Mouse (Mus musculus): ENCODE data around the gene Slc44a1. TPM values are rescaled to one million over a fixed set of nuclear protein-coding genes. Genes with fewer than 3 reads are reported as not detected.

The Slc44a1 gene
- polyA plus RNA-seq, 1 experiment from 2014 or later = 44.1 TPM

DNA sequence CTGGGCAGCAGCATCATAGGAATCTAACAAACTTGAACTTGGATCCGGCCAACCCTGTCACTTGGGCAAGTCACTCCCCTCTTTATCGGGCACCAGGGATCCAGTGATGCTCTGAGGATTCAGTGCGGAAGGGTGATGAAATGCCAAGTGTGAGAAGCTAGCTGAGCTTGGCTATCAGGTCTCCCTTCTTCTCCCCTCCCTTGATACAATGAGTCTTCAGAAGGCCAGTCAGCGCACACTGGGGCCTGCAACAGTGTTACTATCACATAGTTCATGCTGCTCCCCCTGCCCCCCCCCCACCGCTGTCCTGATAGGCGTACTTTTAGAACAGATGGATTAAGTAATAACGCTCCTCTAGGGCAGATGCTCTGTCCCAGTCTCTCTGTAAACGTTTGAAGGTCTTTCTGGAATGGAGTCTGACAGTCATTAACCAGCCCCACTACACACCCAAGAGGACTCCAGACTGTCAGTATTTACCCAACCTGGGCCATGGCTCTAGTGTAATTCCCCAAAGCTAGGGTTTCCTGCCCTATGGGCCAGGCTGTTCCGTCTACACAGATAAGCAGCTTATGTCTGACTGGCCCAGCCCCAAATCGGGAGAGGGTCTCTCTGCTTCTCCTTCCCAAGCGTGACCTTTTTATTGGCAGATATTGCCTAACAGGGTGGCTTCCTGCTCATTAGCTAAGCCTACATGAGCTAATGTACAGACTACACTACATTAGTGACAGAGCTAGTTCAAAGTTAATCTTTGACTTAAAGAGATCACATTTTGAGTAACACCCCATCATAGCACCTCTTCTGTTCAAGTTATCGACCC, 155.2 kb downstream of the Slc44a1 start:
- 70% methylated on average over 12 of the region's 12 CpGs for WGBS
- peak; percentile 70 for ATAC-seq (replicated peaks; ENCODE audit: low FRiP score, low read depth)

GRCm38 (mm10) chr4:53596063-53596895, 156.1 kb downstream of the Slc44a1 start:
- H3K27me3 ChIP-seq (ENCODE audit: insufficient read depth, low read length) = no peaks in the 10 kb centered on the region
- H3K36me3 ChIP-seq (ENCODE audit: insufficient read depth, low read length) = no peaks in the 10 kb centered on the region
- 68% methylated on average over 15 of the region's 15 CpGs for WGBS
- H3K4me2 ChIP-seq (ENCODE audit: low read length) = no peak overlapping the region
- DNase-seq (ENCODE audit: low spot score) (no peak), ATAC-seq (replicated peaks; ENCODE audit: low FRiP score, low read depth) (peak; percentile 44; the same call in 1 of the 2 replicates)
- H3K4me1 ChIP-seq (replicated peaks; ENCODE audit: insufficient read depth, low read length) = no peaks in the 10 kb centered on the region; the same call in 1 of the 2 replicates
- TF ChIP-seq CTCF (IDR thresholded peaks at IDR 0.05; ENCODE audit: low read depth) = no peak
- no peak overlapping the region for H3K9ac ChIP-seq (ENCODE audit: low read depth, low read length)
- H3K27ac ChIP-seq = peak overlapping the region; percentile 52
- H3K4me3 ChIP-seq (replicated peaks; ENCODE audit: low read depth, low read length) = no peak overlapping the region
- H3K9me3 ChIP-seq (replicated peaks; ENCODE audit: low read length) = no peaks in the 10 kb centered on the region

More for the DNA sequence above, 155.2 kb downstream of the Slc44a1 start:
- no peak for TF ChIP-seq CTCF (IDR thresholded peaks at IDR 0.05; ENCODE audit: low read depth)
- no peak overlapping the region for H3K4me2 ChIP-seq (ENCODE audit: low read length)
- DNase-seq (ENCODE audit: low spot score) = no peak
- H3K9me3 ChIP-seq (replicated peaks; ENCODE audit: low read length) = no peaks in the 10 kb centered on the region
- no peak overlapping the region for H3K4me3 ChIP-seq (replicated peaks; ENCODE audit: low read depth, low read length)
- H3K27me3 ChIP-seq (ENCODE audit: insufficient read depth, low read length) = no peaks in the 10 kb centered on the region
- H3K36me3 ChIP-seq (ENCODE audit: insufficient read depth, low read length) = no peaks in the 10 kb centered on the region
- no peak overlapping the region for H3K9ac ChIP-seq (ENCODE audit: low read depth, low read length)
- H3K27ac ChIP-seq = peak overlapping the region; percentile 52
- H3K4me1 ChIP-seq (replicated peaks; ENCODE audit: insufficient read depth, low read length) = no peaks in the 10 kb centered on the region; the same call in 1 of the 2 replicates

DNA sequence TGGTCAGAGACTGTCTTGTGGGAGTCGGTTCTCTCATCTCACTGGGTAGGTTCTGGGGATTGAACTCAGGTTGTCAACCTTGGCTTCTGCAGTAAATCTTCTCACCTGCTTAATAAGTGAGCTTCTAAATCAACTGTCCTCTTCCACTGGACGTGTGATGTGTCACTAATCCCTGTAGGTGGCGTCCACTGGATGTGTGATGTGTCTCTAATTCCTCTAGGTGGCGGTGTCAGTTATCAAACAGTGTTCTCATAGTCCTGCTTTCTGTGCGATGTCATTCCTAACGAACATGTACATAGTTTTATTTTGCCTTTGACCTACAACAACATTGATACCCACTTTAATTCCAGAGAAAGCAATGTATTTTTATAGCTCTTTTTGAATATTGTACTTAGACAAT, 160.2 kb downstream of the Slc44a1 start:
- WGBS = 36% methylated on average over 6 of the region's 6 CpGs
- no peak overlapping the region for H3K4me2 ChIP-seq (ENCODE audit: low read length)
- H3K27me3 ChIP-seq (ENCODE audit: insufficient read depth, low read length) = no peaks in the 10 kb centered on the region
- TF ChIP-seq CTCF (IDR thresholded peaks at IDR 0.05; ENCODE audit: low read depth) = peak; percentile 95
- no peaks in the 10 kb centered on the region; the same call in 1 of the 2 replicates for H3K4me1 ChIP-seq (replicated peaks; ENCODE audit: insufficient read depth, low read length)
- ATAC-seq (replicated peaks; ENCODE audit: low FRiP score, low read depth) = no peak
- DNase-seq (ENCODE audit: low spot score) = peak; percentile 81
- H3K9ac ChIP-seq (ENCODE audit: low read depth, low read length) = no peak overlapping the region
- H3K27ac ChIP-seq = no peak overlapping the region
- H3K36me3 ChIP-seq (ENCODE audit: insufficient read depth, low read length) = no peaks in the 10 kb centered on the region
- H3K9me3 ChIP-seq (replicated peaks; ENCODE audit: low read length) = no peaks in the 10 kb centered on the region
- no peak overlapping the region for H3K4me3 ChIP-seq (replicated peaks; ENCODE audit: low read depth, low read length)

- no peak overlapping the region for H3K4me3 ChIP-seq (replicated peaks; ENCODE audit: low read depth, low read length)
- ATAC-seq (replicated peaks; ENCODE audit: low FRiP score, low read depth) (no peak), DNase-seq (ENCODE audit: low spot score) (no peak)
- H3K9ac ChIP-seq (ENCODE audit: low read depth, low read length) = no peak overlapping the region
- no peak overlapping the region for H3K27ac ChIP-seq
- H3K4me2 ChIP-seq (ENCODE audit: low read length) = no peak overlapping the region
- WGBS = 85% methylated on average over 5 of the region's 5 CpGs
- TF ChIP-seq CTCF (IDR thresholded peaks at IDR 0.05; ENCODE audit: low read depth) = no peak
- no peaks in the 10 kb centered on the region for H3K9me3 ChIP-seq (replicated peaks; ENCODE audit: low read length)
- H3K36me3 ChIP-seq (ENCODE audit: insufficient read depth, low read length) = no peaks in the 10 kb centered on the region
- H3K27me3 ChIP-seq (ENCODE audit: insufficient read depth, low read length) = no peaks in the 10 kb centered on the region
- H3K4me1 ChIP-seq (replicated peaks; ENCODE audit: insufficient read depth, low read length) = no peaks in the 10 kb centered on the region
Measured at GRCm38 (mm10) chr4:53614576-53615225, 174.5 kb downstream of the Slc44a1 start.

DNA sequence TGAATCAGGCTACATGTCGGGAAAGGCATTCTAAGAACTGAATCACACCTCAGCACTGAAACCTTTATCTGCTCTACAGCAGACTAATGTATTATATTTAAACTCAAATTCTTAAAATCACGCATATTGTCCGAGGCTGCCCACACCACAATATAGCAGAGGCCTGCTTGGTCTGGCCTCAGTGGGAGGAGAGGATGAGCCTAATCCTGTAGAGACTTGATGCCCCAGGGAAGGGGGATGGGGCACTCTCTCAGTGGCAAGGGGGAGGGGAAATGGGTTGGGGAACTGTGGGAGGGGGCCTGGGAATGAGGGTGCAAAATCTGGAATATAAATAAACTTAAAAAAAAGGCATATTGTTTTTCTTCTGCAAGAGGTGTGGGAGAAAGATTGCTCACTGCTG, 177.8 kb downstream of the Slc44a1 start:
- ATAC-seq (replicated peaks; ENCODE audit: low FRiP score, low read depth) = no peak

DNA sequence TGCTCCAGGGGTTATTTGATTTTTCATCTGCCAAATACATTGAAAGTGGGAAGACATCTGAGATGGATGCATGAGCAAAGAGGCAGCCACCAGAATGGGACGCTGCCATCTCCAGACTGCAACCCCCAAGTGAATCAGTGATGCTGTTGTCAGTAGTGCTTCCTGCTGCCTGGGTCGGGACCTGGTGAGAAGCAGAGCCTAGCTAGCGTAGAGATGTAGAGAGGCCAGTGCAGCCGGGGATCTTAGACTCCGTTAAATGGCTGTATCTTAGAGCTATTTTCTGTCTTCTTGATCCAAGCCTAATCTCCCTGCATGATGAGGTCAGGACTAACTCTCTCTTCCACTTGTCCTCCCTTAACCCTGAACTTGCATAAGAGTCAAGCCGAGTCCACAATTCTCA, 179.9 kb downstream of the Slc44a1 start:
- 88% methylated on average over 6 of the region's 6 CpGs for WGBS
- Histone ChIP-seq H3K36me3 (ENCODE audit: insufficient read depth, low read length) (no peaks in the 10 kb centered on the region), H3K9ac (ENCODE audit: low read depth, low read length) (no peak overlapping the region), H3K9me3 (replicated peaks; ENCODE audit: low read length) (no peaks in the 10 kb centered on the region), H3K27me3 (ENCODE audit: insufficient read depth, low read length) (no peaks in the 10 kb centered on the region), H3K4me2 (ENCODE audit: low read length) (no peak overlapping the region), H3K4me1 (replicated peaks; ENCODE audit: insufficient read depth, low read length) (0 out of 2 replicates have a peak, but pooled peaks cover 5% of the 10 kb centered on the region), H3K27ac (no peak overlapping the region), H3K4me3 (replicated peaks; ENCODE audit: low read depth, low read length) (no peak overlapping the region)
- DNase-seq (ENCODE audit: low spot score) (no peak), ATAC-seq (replicated peaks; ENCODE audit: low FRiP score, low read depth) (no peak)
- TF ChIP-seq CTCF (IDR thresholded peaks at IDR 0.05; ENCODE audit: low read depth) = no peak

More for the DNA sequence above, 177.8 kb downstream of the Slc44a1 start:
- Histone ChIP-seq H3K4me1 (replicated peaks; ENCODE audit: insufficient read depth, low read length) (0 out of 2 replicates have a peak, but pooled peaks cover 5% of the 10 kb centered on the region), H3K9ac (ENCODE audit: low read depth, low read length) (no peak overlapping the region), H3K9me3 (replicated peaks; ENCODE audit: low read length) (no peaks in the 10 kb centered on the region), H3K4me3 (replicated peaks; ENCODE audit: low read depth, low read length) (no peak overlapping the region), H3K36me3 (ENCODE audit: insufficient read depth, low read length) (no peaks in the 10 kb centered on the region), H3K4me2 (ENCODE audit: low read length) (no peak overlapping the region), H3K27ac (no peak overlapping the region), H3K27me3 (ENCODE audit: insufficient read depth, low read length) (no peaks in the 10 kb centered on the region)
- no peak for DNase-seq (ENCODE audit: low spot score)
- WGBS = 59% methylated on average over 3 of the region's 3 CpGs
- no peak for TF ChIP-seq CTCF (IDR thresholded peaks at IDR 0.05; ENCODE audit: low read depth)
